Mouse (Mus musculus) limb, embryonic 11.5 days (tissue): Measurements from ENCODE around the gene Coro1c. TPM values are rescaled to one million over a fixed set of nuclear protein-coding genes. Genes with fewer than 3 reads are reported as not detected.

Experiments used
- ATAC-seq: fragments of 200-750 bp; cut with Nextera tagmentation; 2 replicates; pipeline ENCODE4 v1.8.0; 2017; ENCODE audit warnings: low read depth; ENCODE audit not compliant: insufficient number of reproducible peaks, low FRiP score, low TSS enrichment
- DNase-seq: peaks from one replicate; pipeline ENCODE4 v3.0.0-alpha.2; 2015; ENCODE audit warnings: low spot score
- H3K27ac ChIP-seq: fragments of 300-500 bp; sonication (generic); replicated peaks from 2 replicates; pipeline ENCODE4 v1.5.1; 2014; ENCODE audit warnings: low read depth, mild to moderate bottlenecking, low read length
- H3K27me3 ChIP-seq: fragments of 300-500 bp; sonication (generic); 2 replicates; pipeline ENCODE4 v1.6.1; 2014; ENCODE audit warnings: mild to moderate bottlenecking, low read length, mixed read lengths; ENCODE audit not compliant: control insufficient read depth, insufficient read depth
- H3K36me3 ChIP-seq: fragments of 300-500 bp; sonication (generic); 2 replicates; pipeline ENCODE4 v1.6.1; 2014; ENCODE audit warnings: mild to moderate bottlenecking, low read length, moderate library complexity, mixed read lengths; ENCODE audit not compliant: control insufficient read depth, insufficient read depth
- H3K4me1 ChIP-seq: fragments of 300-500 bp; sonication (generic); 2 replicates; pipeline ENCODE4 v1.6.1; 2014; ENCODE audit warnings: low read length, mixed read lengths; ENCODE audit not compliant: control insufficient read depth, insufficient read depth
- H3K4me2 ChIP-seq: fragments of 300-500 bp; sonication (generic); 2 replicates; pipeline ENCODE4 v1.6.1; 2014; ENCODE audit warnings: low read depth, mild to moderate bottlenecking, moderate library complexity; ENCODE audit not compliant: severe bottlenecking
- H3K4me3 ChIP-seq: fragments of 300-500 bp; sonication (generic); 2 replicates; pipeline ENCODE4 v1.5.1; 2014; ENCODE audit warnings: low read depth, low read length
- H3K9ac ChIP-seq: fragments of 300-500 bp; sonication (generic); 2 replicates; pipeline ENCODE4 v1.6.1; 2014; ENCODE audit warnings: mild to moderate bottlenecking, low read length
- H3K9me3 ChIP-seq: fragments of 300-500 bp; sonication (generic); 2 replicates; pipeline ENCODE4 v1.6.1; 2016; ENCODE audit warnings: low read length; ENCODE audit not compliant: control insufficient read depth
- WGBS: fragments of 180-500 bp; shearing (Covaris S2); extraction: QIAGEN DNeasy Blood & Tissue Kit; methylation state at CpG from one replicate; pipeline ENCODE4 v1.1.7; 2014; 5-methylcytosine and 5-hydroxymethylcytosine counted together
- polyA plus RNA-seq: library from polyadenylated mRNA; unstranded; fragments of >200 nt; fragmentation: Nextera tagmentation; extraction: Ambion mirVana; gene quantifications from 2 replicates; pipeline ENCODE4 v1.2.1, GENCODE M21; 2014

The Coro1c gene
- polyA plus RNA-seq, 1 experiment from 2014 or later, result 94.9 TPM

DNA sequence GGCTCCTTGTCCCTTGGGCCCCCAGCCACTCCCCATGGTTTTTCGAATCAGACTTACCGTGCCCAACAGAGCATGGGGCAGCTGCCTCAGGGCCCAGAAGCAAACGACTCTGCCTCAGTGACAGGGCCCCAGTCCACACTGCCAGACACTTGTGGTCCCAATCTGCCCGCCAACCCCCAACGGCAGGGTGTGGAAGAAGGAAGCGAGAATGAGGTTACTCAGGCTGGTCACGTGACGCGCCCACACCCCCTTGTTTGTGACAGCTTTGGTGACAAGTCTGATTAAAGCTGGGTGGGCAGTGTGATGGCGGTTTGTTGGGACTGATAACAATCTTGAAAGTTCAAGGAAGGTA lies 78.3 kb downstream of the Coro1c start:
- ATAC-seq (no peak), DNase-seq (no peak)
- Histone ChIP-seq H3K27ac (no peak overlapping the region), H3K27me3 (no peaks in the 10 kb centered on the region), H3K9me3 (no peaks in the 10 kb centered on the region), H3K4me1 (no peaks in the 10 kb centered on the region), H3K4me2 (no peak overlapping the region), H3K36me3 (no peaks in the 10 kb centered on the region), H3K4me3 (no peak overlapping the region), H3K9ac (no peak overlapping the region)
- WGBS, result 59% methylated on average over 10 of the region's 10 CpGs

DNA sequence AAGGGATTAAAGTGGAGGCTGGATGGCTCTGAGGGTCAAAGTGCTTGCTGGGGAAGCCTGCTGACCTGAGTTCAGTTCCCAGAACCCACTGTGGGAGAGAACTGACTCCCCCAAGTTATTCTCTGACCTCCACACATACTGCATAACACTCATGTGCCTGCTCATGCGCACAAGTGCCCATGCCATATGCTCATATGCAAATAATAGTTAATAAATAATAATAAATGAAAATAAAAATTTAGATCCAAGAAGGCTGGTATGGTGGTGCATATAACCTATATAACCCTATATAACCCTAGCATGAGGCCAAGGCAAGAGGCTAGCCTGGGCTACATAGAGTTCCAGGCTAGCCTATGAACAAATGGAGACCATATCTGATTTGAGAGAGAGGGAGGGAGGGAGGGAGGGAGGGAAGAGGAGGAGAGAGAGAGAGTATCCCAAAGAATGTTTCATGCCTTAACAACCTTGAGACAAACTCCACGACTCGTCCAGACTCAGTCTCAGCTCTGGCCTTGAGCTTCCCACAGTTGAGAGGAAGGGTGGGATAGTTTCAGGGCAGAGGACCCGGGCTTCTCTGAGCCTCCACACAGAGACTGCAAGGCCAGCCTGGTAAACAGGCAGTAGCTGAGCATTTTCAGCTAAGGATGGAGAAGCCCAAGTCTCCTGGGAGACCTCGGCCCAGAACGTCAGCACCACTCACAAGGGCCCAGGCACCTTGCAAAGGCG lies 78.8 kb downstream of the Coro1c start:
- no peaks in the 10 kb centered on the region for H3K4me1 ChIP-seq
- ATAC-seq (no peak), DNase-seq (no peak)
- no peaks in the 10 kb centered on the region for H3K27me3 ChIP-seq
- H3K36me3 ChIP-seq, result no peaks in the 10 kb centered on the region
- no peak overlapping the region for H3K27ac ChIP-seq
- H3K9ac ChIP-seq, result no peak overlapping the region
- H3K4me3 ChIP-seq, result no peak overlapping the region
- H3K4me2 ChIP-seq, result no peak overlapping the region
- WGBS, result 75% methylated on average over 7 of the region's 7 CpGs
- H3K9me3 ChIP-seq, result no peaks in the 10 kb centered on the region

DNA sequence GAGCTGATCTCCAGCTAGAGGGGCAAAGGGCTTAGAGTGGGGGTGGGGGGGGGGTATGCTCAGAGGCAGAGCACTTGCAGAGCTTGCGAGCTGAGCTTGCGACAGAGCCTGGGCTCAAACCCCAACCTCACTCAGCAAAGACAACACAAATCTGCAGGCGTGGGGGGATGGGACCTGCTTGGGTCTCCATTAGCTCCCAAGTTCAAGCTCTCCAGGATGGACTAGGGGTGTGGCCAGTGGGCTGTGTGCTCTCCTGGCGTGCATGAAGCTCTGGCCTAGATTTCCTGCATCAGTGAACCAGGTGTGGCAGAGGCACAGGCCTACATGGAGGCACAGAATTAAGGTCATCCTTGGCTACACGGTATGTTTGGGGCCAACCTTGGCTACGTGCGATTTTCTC lies 80.1 kb downstream of the Coro1c start:
- ATAC-seq (no peak), DNase-seq (no peak)
- H3K36me3 ChIP-seq, result no peaks in the 10 kb centered on the region
- H3K4me2 ChIP-seq, result no peak overlapping the region
- H3K9me3 ChIP-seq, result no peaks in the 10 kb centered on the region
- H3K27ac ChIP-seq, result no peak overlapping the region
- 65% methylated on average over 7 of the region's 7 CpGs for WGBS
- H3K9ac ChIP-seq, result no peak overlapping the region
- no peak overlapping the region for H3K4me3 ChIP-seq
- H3K27me3 ChIP-seq, result no peaks in the 10 kb centered on the region
- no peaks in the 10 kb centered on the region for H3K4me1 ChIP-seq

DNA sequence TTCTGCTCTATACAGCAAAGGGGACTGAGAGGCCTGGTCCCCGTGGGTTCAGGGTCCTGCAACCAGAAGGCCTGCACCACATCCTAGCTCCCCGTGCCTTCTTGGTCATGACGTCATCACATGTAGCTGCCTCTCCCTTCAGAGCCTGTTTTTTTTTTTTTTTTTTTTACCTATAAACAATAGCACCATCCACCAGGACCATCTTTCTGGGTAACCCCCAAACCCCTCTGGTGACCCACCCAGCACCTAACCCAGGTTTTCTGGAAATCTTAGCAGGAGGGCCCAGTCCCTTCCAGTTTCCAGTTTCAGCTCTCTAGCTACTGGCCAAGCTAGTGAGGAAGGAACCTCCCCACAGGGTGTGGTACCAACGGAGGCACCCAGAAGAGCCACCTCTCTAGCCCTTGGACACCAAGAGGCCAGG lies 80.6 kb downstream of the Coro1c start:
- Histone ChIP-seq H3K9ac (no peak overlapping the region), H3K9me3 (no peaks in the 10 kb centered on the region), H3K27ac (no peak overlapping the region), H3K27me3 (no peaks in the 10 kb centered on the region), H3K4me3 (no peak overlapping the region), H3K4me2 (no peak overlapping the region), H3K4me1 (no peaks in the 10 kb centered on the region), H3K36me3 (no peaks in the 10 kb centered on the region)
- no peak for DNase-seq
- WGBS, result 51% methylated on average over 4 of the region's 4 CpGs
- no peak for ATAC-seq

DNA sequence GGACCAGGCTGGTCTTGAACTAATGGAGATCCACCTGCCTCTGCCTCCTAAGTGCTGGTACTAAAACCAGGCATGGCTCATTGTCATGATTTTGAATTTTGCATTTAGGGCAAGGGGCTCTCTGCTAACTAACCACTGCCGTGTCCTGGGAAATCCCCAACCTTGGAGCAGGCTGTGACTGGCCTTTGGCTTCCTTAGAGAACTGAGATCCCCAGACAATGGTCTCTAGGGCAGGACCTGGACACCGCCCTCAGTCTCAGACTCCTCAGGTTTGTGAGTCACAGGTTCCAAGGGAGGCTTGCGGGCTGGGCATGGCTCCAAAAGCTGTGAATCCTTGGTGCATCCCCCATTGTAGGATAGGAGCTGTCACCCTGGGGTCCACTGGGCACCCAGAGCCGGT lies 81.9 kb downstream of the Coro1c start:
- H3K27me3 ChIP-seq, result no peaks in the 10 kb centered on the region
- ATAC-seq (no peak), DNase-seq (no peak)
- H3K27ac ChIP-seq, result no peak overlapping the region
- H3K4me2 ChIP-seq, result no peak overlapping the region
- H3K4me1 ChIP-seq, result no peaks in the 10 kb centered on the region
- H3K9me3 ChIP-seq, result no peaks in the 10 kb centered on the region
- H3K9ac ChIP-seq, result no peak overlapping the region
- no peaks in the 10 kb centered on the region for H3K36me3 ChIP-seq
- 92% methylated on average over 4 of the region's 4 CpGs for WGBS
- H3K4me3 ChIP-seq, result no peak overlapping the region

DNA sequence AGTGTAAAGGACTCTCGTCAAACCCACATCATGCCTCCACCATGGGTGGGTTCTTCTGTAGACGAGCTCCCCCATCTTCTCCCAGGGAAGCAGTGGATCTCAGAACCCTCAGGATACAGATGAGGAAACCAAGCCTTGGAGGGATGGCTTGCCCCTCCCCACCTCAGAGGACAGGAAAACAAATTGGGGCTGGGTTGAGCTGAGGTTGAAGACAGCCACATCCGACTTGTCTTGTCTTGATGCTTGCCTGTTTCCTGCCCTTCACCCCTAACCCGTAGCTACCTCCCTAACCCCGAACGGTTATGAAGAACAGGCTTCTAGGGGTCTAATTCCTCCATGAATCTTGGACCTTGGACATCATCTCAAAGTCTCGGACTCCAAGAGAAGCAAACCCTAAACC lies 83.0 kb downstream of the Coro1c start:
- WGBS, result 87% methylated on average over 7 of the region's 7 CpGs
- no peak for ATAC-seq
- no peak overlapping the region for H3K27ac ChIP-seq

DNA sequence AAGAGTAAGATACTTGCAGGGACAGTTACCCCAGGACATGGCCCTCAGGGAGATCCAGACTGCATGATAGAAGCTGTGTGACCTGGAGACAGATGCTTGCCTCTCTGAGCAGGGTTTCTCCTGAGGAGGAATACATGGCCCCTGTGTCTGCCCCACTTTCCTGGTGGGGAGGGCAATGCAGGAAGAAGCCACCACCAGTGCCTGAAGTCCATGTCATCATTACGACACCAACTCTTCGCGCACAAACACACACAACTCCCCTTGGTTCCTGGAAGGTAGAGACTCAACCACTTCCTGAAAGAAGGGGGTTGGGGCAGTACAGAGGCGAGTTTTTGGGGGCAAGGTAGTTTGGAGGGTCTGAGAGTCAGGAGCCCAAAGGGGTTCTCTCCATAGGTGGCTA lies 84.3 kb downstream of the Coro1c start:
- no peaks in the 10 kb centered on the region for H3K36me3 ChIP-seq
- no peaks in the 10 kb centered on the region for H3K27me3 ChIP-seq
- no peak overlapping the region for H3K4me2 ChIP-seq
- DNase-seq (no peak), ATAC-seq (no peak)
- H3K27ac ChIP-seq, result no peak overlapping the region
- H3K9me3 ChIP-seq, result no peaks in the 10 kb centered on the region
- no peak overlapping the region for H3K9ac ChIP-seq
- 89% methylated on average over 4 of the region's 4 CpGs for WGBS
- H3K4me1 ChIP-seq, result no peaks in the 10 kb centered on the region
- no peak overlapping the region for H3K4me3 ChIP-seq

More for the DNA sequence above, 83.0 kb downstream of the Coro1c start:
- no peak for DNase-seq
- H3K9me3 ChIP-seq, result no peaks in the 10 kb centered on the region
- no peaks in the 10 kb centered on the region for H3K36me3 ChIP-seq
- no peaks in the 10 kb centered on the region for H3K27me3 ChIP-seq
- no peak overlapping the region for H3K4me3 ChIP-seq
- no peak overlapping the region for H3K9ac ChIP-seq
- H3K4me1 ChIP-seq, result no peaks in the 10 kb centered on the region
- H3K4me2 ChIP-seq, result no peak overlapping the region

DNA sequence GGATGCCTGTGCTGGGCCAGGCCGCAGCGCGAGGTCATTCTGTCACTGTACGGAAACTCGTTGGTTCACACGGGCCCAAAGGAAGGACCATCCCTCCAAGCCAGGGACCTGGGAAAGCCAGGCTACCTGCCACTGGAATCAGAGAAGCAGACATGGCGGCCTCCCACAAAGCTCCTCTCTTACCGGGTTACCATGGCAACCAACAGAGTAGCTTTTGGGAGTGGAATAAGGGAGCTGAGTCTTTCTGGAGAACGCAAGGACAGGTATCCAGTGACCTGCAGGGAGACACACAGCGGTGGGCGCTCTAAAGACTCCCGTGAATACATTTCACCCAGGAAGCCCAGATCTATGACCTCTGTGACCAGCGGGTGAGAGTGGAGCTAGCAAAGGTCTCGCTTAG lies 90.0 kb downstream of the Coro1c start:
- no peak overlapping the region for H3K4me3 ChIP-seq
- H3K9me3 ChIP-seq, result no peaks in the 10 kb centered on the region
- 74% methylated on average over 14 of the region's 14 CpGs for WGBS
- H3K9ac ChIP-seq, result 0 out of 2 replicates have a peak overlapping the region, but pooled peaks have one; percentile 22
- no peak for DNase-seq
- no peak for ATAC-seq
- peaks cover 2% of the 10 kb centered on the region; the same call in 1 of the 2 replicates for H3K4me1 ChIP-seq
- H3K36me3 ChIP-seq, result no peaks in the 10 kb centered on the region
- H3K27ac ChIP-seq, result no peak overlapping the region
- 0 out of 2 replicates have a peak overlapping the region, but pooled peaks have one; percentile 1 for H3K4me2 ChIP-seq
- H3K27me3 ChIP-seq, result no peaks in the 10 kb centered on the region
